Mouse (Mus musculus): Measurements from ENCODE around the gene Prkcz. TPM values are rescaled to one million over a fixed set of nuclear protein-coding genes. Genes with fewer than 3 reads are reported as not detected.

Prkcz gene
- polyA plus RNA-seq, 2 experiments: 0.99 to 1.7 TPM

DNA sequence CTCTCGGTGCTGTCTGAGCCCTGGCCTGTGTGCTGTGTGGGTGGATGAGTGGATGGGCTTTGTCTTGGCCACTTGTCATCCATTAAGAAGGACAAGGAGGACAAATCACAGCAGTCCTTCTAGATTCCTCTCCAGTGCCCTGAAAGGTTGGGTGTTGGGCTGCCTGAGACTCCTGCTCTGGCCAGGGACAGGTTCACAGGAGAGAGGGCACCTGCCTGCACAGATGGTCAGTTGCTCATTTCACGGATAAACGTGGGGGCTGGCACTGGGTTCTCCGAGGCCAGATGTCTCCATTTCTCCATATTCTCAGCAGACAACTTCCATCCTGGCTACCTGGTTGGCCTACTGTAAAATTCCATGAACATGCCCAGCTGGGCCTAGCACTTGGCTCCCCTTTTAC lies 62.3 kb downstream of the Prkcz start:
- Histone ChIP-seq H3K27ac (no peak overlapping the region), H3K9me3 (ENCODE audit: control insufficient read depth, low read length) (no peaks in the 10 kb centered on the region)
- ATAC-seq (ENCODE audit: insufficient read depth): no peak

DNA sequence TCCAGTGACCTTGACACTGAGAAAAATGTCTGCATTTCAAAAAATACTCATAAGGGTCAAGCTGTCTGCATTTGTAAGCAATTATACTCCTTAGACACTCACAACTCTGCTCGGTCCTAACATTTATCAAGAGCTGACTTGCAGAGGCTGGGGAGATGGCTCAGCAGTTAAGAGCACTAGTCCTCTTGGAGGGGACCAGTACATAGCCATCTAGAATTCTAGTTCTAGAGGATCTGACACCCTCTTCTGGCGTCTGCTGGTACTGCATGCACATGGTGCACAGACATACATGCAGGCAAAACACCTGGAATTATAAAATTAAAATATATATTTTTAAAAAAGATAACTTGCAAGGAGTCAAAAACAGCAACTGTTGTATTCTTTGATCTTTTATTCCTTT lies 64.1 kb downstream of the Prkcz start:
- no peaks in the 10 kb centered on the region for H3K36me3 ChIP-seq (replicated peaks; ENCODE audit: control insufficient read depth, insufficient read depth, low read depth)
- no peak overlapping the region for H3K4me3 ChIP-seq (ENCODE audit: insufficient read depth in 1 of 2, low read depth in 2 of 2, low read length in 2 of 2)
- H3K9ac ChIP-seq (replicated peaks): no peak overlapping the region
- 31% methylated on average over 2 of the region's 2 CpGs for WGBS (ENCODE audit: insufficient replicate concordance)
- ATAC-seq (ENCODE audit: insufficient read depth) (no peak), DNase-seq (ENCODE audit: low read depth in 3 of 3, low spot score in 3 of 3) (no peak)
- no peak overlapping the region for H3K4me2 ChIP-seq (ENCODE audit: low read depth)
- no peak overlapping the region for H3K27ac ChIP-seq
- no peaks in the 10 kb centered on the region for H3K9me3 ChIP-seq (ENCODE audit: control insufficient read depth, low read length)
- no peaks in the 10 kb centered on the region for H3K27me3 ChIP-seq (ENCODE audit: control insufficient read depth, insufficient read depth, low read length)
- peak; percentile 48; the same call in 1 of the 2 replicates for TF ChIP-seq CTCF (IDR thresholded peaks at IDR 0.05; ENCODE audit: low read depth)
- TF ChIP-seq EP300 (IDR thresholded peaks at IDR 0.05; ENCODE audit: low read depth): no peak
- no peaks in the 10 kb centered on the region for H3K4me1 ChIP-seq (replicated peaks; ENCODE audit: control insufficient read depth in 2 of 2, insufficient read depth in 2 of 2, low read length in 1 of 2)

More for the DNA sequence above, 62.3 kb downstream of the Prkcz start:
- Histone ChIP-seq H3K4me3 (ENCODE audit: insufficient read depth in 1 of 2, low read depth in 2 of 2, low read length in 2 of 2) (no peak overlapping the region), H3K9ac (replicated peaks) (no peak overlapping the region), H3K4me1 (replicated peaks; ENCODE audit: control insufficient read depth in 2 of 2, insufficient read depth in 2 of 2, low read length in 1 of 2) (no peaks in the 10 kb centered on the region), H3K36me3 (replicated peaks; ENCODE audit: control insufficient read depth, insufficient read depth, low read depth) (no peaks in the 10 kb centered on the region), H3K27me3 (ENCODE audit: control insufficient read depth, insufficient read depth, low read length) (no peaks in the 10 kb centered on the region), H3K4me2 (ENCODE audit: low read depth) (no peak overlapping the region)
- WGBS (ENCODE audit: insufficient replicate concordance): 59% methylated on average over 4 of the region's 4 CpGs
- TF ChIP-seq EP300 (IDR thresholded peaks at IDR 0.05; ENCODE audit: low read depth) (no peak), CTCF (IDR thresholded peaks at IDR 0.05; ENCODE audit: low read depth) (no peak)
- no peak for DNase-seq (ENCODE audit: low read depth in 3 of 3, low spot score in 3 of 3)

DNA sequence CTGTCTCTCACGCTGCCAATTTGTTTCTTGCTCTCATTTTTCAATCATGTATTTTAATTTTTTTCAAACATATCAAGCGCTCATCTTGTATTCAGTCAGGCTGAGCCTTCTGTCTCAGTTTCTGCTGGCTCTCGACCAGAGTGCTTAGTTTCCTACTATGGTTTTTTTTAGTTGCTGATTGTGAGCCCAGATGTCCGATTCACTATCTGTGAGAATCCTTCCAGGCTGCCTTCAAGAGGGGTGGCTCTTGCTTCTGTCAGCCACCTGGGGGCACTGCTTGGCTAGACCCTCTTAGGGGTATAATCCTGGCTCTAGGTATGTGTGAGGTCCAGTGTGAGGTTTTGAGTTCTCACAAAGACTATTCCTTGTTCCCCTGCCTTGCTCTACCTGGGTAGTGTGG lies 65.2 kb downstream of the Prkcz start:
- 45% methylated on average over 4 of the region's 4 CpGs for WGBS (ENCODE audit: insufficient replicate concordance)
- H3K27ac ChIP-seq: no peak overlapping the region
- ATAC-seq (ENCODE audit: insufficient read depth) (no peak), DNase-seq (ENCODE audit: low read depth in 3 of 3, low spot score in 3 of 3) (no peak)
- H3K4me1 ChIP-seq (replicated peaks; ENCODE audit: control insufficient read depth in 2 of 2, insufficient read depth in 2 of 2, low read length in 1 of 2): no peaks in the 10 kb centered on the region
- H3K27me3 ChIP-seq (ENCODE audit: control insufficient read depth, insufficient read depth, low read length): no peaks in the 10 kb centered on the region
- H3K4me3 ChIP-seq (ENCODE audit: insufficient read depth in 1 of 2, low read depth in 2 of 2, low read length in 2 of 2): no peak overlapping the region
- H3K4me2 ChIP-seq (ENCODE audit: low read depth): no peak overlapping the region
- H3K9ac ChIP-seq (replicated peaks): no peak overlapping the region
- no peaks in the 10 kb centered on the region for H3K36me3 ChIP-seq (replicated peaks; ENCODE audit: control insufficient read depth, insufficient read depth, low read depth)
- no peak for TF ChIP-seq EP300 (IDR thresholded peaks at IDR 0.05; ENCODE audit: low read depth)
- TF ChIP-seq CTCF (IDR thresholded peaks at IDR 0.05; ENCODE audit: low read depth): no peak
- H3K9me3 ChIP-seq (ENCODE audit: control insufficient read depth, low read length): no peaks in the 10 kb centered on the region

DNA sequence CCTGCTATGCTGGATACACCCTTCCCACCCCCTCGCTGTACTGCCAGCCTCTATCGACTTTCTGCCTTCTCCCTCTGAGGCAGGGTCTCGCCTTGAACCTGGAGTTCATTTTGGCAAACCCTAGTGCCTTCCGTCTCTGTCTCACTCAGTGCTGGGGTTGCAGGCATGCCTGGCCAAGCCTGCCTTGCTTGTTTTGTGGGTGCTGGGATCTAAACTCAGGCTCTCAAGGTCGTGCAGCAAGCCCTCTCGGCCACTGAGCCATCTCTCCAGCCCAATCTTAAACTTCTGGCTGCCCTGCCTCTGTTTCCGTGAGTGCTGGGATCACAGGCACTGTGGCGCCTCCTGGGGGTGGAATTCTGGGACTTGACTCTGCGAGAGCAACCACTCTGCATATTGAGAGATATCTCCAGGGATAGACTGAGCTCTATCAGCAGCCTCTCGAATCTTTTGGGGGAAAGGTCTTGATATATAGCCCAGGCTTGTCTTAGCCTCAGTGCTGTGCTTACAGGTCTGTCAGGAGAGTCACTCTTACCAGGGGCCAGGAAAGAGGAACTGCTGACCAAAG lies 66.1 kb downstream of the Prkcz start:
- Histone ChIP-seq H3K4me1 (replicated peaks; ENCODE audit: control insufficient read depth in 2 of 2, insufficient read depth in 2 of 2, low read length in 1 of 2) (no peaks in the 10 kb centered on the region), H3K36me3 (replicated peaks; ENCODE audit: control insufficient read depth, insufficient read depth, low read depth) (no peaks in the 10 kb centered on the region), H3K4me2 (ENCODE audit: low read depth) (no peak overlapping the region), H3K9me3 (ENCODE audit: control insufficient read depth, low read length) (no peaks in the 10 kb centered on the region), H3K27ac (no peak overlapping the region), H3K9ac (replicated peaks) (no peak overlapping the region), H3K27me3 (ENCODE audit: control insufficient read depth, insufficient read depth, low read length) (no peaks in the 10 kb centered on the region), H3K4me3 (ENCODE audit: insufficient read depth in 1 of 2, low read depth in 2 of 2, low read length in 2 of 2) (no peak overlapping the region)
- TF ChIP-seq EP300 (IDR thresholded peaks at IDR 0.05; ENCODE audit: low read depth): no peak
- no peak for TF ChIP-seq CTCF (IDR thresholded peaks at IDR 0.05; ENCODE audit: low read depth)
- WGBS (ENCODE audit: insufficient replicate concordance): 55% methylated on average over 10 of the region's 10 CpGs
- DNase-seq (ENCODE audit: low read depth in 3 of 3, low spot score in 3 of 3): no peak
- ATAC-seq (ENCODE audit: insufficient read depth): no peak

DNA sequence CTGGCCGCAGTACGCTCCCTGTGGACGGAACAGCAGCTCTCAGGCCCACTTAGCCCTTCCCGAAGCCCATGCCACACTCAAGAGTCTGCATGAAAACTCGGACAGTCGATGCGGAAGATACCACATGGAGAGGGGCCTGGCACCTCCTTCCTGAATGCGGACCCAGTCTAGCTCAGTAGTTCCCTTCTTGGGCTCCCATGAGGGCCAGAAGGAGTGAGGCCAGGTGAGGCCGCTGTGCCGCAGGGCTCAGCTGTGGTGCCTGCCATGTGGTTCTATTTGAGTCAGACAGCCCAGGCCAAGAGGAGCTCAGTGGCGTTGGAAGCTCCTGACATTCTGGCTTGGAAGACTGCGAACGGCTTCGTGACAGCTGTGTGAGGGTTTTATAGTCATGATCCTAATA lies 66.8 kb downstream of the Prkcz start:
- Histone ChIP-seq H3K4me3 (ENCODE audit: insufficient read depth in 1 of 2, low read depth in 2 of 2, low read length in 2 of 2) (no peak overlapping the region), H3K9ac (replicated peaks) (no peak overlapping the region), H3K27me3 (ENCODE audit: control insufficient read depth, insufficient read depth, low read length) (no peaks in the 10 kb centered on the region), H3K36me3 (replicated peaks; ENCODE audit: control insufficient read depth, insufficient read depth, low read depth) (no peaks in the 10 kb centered on the region), H3K9me3 (ENCODE audit: control insufficient read depth, low read length) (no peaks in the 10 kb centered on the region), H3K4me1 (replicated peaks; ENCODE audit: control insufficient read depth in 2 of 2, insufficient read depth in 2 of 2, low read length in 1 of 2) (no peaks in the 10 kb centered on the region), H3K4me2 (ENCODE audit: low read depth) (no peak overlapping the region), H3K27ac (no peak overlapping the region)
- ATAC-seq (ENCODE audit: insufficient read depth) (no peak), DNase-seq (ENCODE audit: low read depth in 3 of 3, low spot score in 3 of 3) (no peak)
- TF ChIP-seq EP300 (IDR thresholded peaks at IDR 0.05; ENCODE audit: low read depth) (no peak), CTCF (IDR thresholded peaks at IDR 0.05; ENCODE audit: low read depth) (no peak)
- whole genome bisulfite sequencing (ENCODE audit: insufficient replicate concordance): 75% methylated on average over 14 of the region's 14 CpGs
